Mouse (Mus musculus): ENCODE measurements around the gene Pitpnm1. TPM values are rescaled to one million over a fixed set of nuclear protein-coding genes. Genes with fewer than 3 reads are reported as not detected.
"Not testable (repeated sequence)": the region's sequence is repeated elsewhere in the genome, so short reads cannot be mapped to it uniquely, and the experiment has no call there.

Gene Pitpnm1
- total RNA-seq (2021): 10 to 100 TPM; 30.8 to 32.8 TPM

- intact Hi-C loops (cut with DNase I): loop anchor here (2.0 kb wide), 2 partner anchors 103 to 129 kb away; no protein-coding TSS in a partner anchor
- peak; percentile 81 to 86 for DNase-seq
Observed at GRCm38 (mm10) chr19:4099837-4100717, at the start of gene Pitpnm1. Gene Pitpnm1, plus strand, starts transcription at chr19:4099998.

- intact Hi-C loops (cut with DNase I): no loop called here
Observed at GRCm38 (mm10) chr19:4051016-4051415, 48.8 kb upstream of the Pitpnm1 start.

GRCm38 (mm10) chr19:4051741-4052515 lies 47.9 kb upstream of the Pitpnm1 start:
- intact Hi-C loops (cut with DNase I): loop anchor here (1.0 to 2.0 kb wide), 2 partner anchors 33 to 176 kb away; no protein-coding TSS in a partner anchor
- DNase-seq: peak; percentile 73 to 85

More at GRCm38 (mm10) chr19:4051016-4051415, 48.8 kb upstream of the Pitpnm1 start:
- DNase-seq: no peak

- DNase-seq: no peak
- intact Hi-C loops (cut with DNase I): loop anchor here (1.0 to 2.0 kb wide), 2 partner anchors 32 to 176 kb away; no protein-coding TSS in a partner anchor
Observed at GRCm38 (mm10) chr19:4052516-4053030, 47.2 kb upstream of the Pitpnm1 start.

- intact Hi-C loops (cut with DNase I): no loop called here
Observed at GRCm38 (mm10) chr19:4054613-4055012, 45.2 kb upstream of the Pitpnm1 start.

GRCm38 (mm10) chr19:4055216-4055946 lies 44.4 kb upstream of the Pitpnm1 start:
- intact Hi-C loops (cut with DNase I): no loop called here
- DNase-seq: no peak

More at GRCm38 (mm10) chr19:4054613-4055012, 45.2 kb upstream of the Pitpnm1 start:
- no peak for DNase-seq

- no peak for DNase-seq
- intact Hi-C loops (cut with DNase I): no loop called here
Observed at GRCm38 (mm10) chr19:4055947-4056693, 43.7 kb upstream of the Pitpnm1 start.

- peak; percentile 15 to 32 for DNase-seq
- intact Hi-C loops (cut with DNase I): no loop called here
Observed at GRCm38 (mm10) chr19:4056727-4057126, 43.1 kb upstream of the Pitpnm1 start.

- intact Hi-C loops (cut with DNase I): no loop called here
- DNase-seq: no peak
Observed at GRCm38 (mm10) chr19:4057389-4057788, 42.4 kb upstream of the Pitpnm1 start.

GRCm38 (mm10) chr19:4057962-4058361 lies 41.8 kb upstream of the Pitpnm1 start:
- intact Hi-C loops (cut with DNase I): no loop called here
- no peak for DNase-seq

GRCm38 (mm10) chr19:4058581-4058980 lies 41.2 kb upstream of the Pitpnm1 start:
- intact Hi-C loops (cut with DNase I): no loop called here

GRCm38 (mm10) chr19:4059069-4059740 lies 40.6 kb upstream of the Pitpnm1 start, which contains the start of gene Gstp3:
Gene Gstp3, minus strand, starts transcription at chr19:4059569.
- intact Hi-C loops (cut with DNase I): no loop called here
- no peak for DNase-seq

More at GRCm38 (mm10) chr19:4058581-4058980, 41.2 kb upstream of the Pitpnm1 start:
- DNase-seq: no peak

- DNase-seq; intact Hi-C loops (cut with DNase I): not testable (repeated sequence)
Observed at GRCm38 (mm10) chr19:4060044-4060898, 39.5 kb upstream of the Pitpnm1 start.

- intact Hi-C loops (cut with DNase I): no loop called here
- DNase-seq: no peak
Observed at GRCm38 (mm10) chr19:4060899-4061465, 38.8 kb upstream of the Pitpnm1 start.

- intact Hi-C loops (cut with DNase I); DNase-seq: not testable (repeated sequence)
Observed at GRCm38 (mm10) chr19:4063357-4063756, 36.4 kb upstream of the Pitpnm1 start.

- peak in 1 of 2 experiments; percentile 18 for DNase-seq
- intact Hi-C loops (cut with DNase I): not testable (repeated sequence)
Observed at GRCm38 (mm10) chr19:4064501-4064900, 35.3 kb upstream of the Pitpnm1 start.

GRCm38 (mm10) chr19:4066280-4066679 lies 33.5 kb upstream of the Pitpnm1 start:
- intact Hi-C loops (cut with DNase I): no loop called here
- DNase-seq: no peak

GRCm38 (mm10) chr19:4066877-4067276 lies 32.9 kb upstream of the Pitpnm1 start:
- DNase-seq: no peak
- intact Hi-C loops (cut with DNase I): no loop called here

Measured in heart, postnatal 10 days (tissue).